Mouse (Mus musculus) fibroblast of lung, adult 2 months (primary cell): ENCODE measurements at regions not wholly inside any gene's neighbourhood (a gene's known extent, or its start where the extent isn't known, plus 50 kb on each side); places are given as distances from the start of the nearest gene placed in this dataset.

Experiments
- DNase-seq: peaks from one replicate; pipeline ENCODE4 v3.0.0-alpha.2; 2011; ENCODE audit warnings: low read depth

DNA sequence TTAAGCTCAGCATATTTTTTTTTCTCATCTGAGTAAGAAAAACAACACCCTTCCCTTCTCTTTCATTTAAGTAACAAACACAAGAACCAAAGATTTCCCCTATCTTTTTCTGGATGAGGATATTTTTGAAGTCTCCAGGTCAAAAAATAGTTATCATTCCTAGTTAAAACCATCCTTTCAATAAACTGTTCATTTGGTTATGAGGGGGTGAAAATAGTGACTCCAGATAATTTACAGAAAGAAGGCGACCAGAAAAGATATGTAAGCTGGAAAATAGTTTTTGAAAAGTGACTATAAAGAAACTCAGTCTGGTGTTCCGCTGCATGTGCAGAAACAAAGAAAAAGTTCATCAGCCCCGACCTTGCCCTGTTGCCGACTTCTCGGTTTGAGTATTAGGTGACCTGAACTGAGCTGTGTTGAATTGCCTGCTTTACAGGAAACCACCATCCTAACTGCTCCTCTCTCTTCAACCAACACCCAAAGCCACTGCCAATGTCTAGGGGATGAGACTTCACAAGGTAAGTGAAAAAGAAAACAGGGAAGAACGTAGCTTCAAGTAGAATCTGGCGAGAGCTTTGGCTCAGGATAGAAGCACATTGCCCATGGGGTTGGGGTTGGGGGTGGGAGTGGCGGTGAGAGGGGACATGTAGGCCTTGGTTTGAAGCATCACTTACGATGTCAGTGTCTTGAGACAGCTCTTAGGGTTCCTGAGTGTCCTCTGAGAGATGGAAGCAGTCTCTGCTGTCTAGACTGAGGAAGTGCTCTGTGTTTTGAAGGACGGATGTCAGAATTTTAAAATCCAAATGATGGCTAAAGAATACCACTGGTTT, 104.6 kb downstream of the Ube2e3 start:
- DNase-seq = no peak

DNA sequence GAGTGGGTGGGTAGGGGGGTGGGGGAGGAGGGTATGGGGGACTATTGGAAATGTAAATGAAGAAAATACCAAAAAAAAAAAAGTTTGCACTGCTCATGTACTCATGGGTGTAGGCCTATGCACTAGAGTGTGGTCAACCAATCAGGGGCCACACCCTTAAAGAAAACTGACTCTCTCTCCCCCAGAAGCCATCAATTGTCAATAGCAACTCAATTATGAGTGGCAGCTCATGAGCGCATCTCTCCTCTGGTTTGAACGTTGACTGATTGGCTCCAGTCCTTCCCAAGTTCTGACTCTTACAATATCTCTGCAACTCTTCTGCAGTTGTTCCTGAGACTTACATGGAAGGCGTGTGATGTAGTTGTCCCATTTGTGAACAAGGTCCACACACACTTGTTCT, 105.9 kb downstream of the Ube2e3 start:
- no peak for DNase-seq

DNA sequence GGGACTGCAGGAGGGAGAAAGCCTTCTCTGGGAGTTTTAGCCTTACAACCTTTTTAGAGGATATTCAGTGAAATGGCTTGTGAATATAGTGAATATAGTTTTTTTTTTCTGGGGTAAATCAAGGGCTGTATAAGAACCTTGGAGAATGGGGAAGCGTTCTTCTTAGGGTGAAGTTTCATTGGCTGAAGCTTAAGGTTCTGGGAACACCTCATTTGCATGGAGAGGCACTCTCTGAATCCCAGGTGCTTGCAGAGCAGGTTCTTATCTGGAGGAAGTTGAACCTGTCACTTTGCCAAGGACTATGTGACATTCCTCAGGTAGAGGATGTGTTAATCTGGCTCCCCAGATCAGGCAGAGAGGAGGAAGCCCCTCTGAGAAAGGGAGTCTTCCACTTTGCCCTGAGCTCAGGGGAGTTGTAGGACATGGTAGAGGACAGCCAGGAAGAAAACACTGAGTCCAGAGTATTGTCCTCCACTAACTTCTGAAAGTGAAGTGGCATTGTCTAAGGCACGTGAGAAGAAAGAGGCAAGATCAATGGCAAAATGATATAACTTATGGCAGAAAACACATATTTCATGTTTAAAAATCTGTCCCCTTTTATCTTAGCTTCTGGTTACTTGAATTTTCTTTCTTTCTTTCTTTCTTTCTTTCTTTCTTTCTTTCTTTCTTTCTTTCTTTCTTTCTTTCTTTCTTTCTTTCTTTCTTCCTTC, 106.9 kb downstream of the Ube2e3 start:
- DNase-seq = no peak

DNA sequence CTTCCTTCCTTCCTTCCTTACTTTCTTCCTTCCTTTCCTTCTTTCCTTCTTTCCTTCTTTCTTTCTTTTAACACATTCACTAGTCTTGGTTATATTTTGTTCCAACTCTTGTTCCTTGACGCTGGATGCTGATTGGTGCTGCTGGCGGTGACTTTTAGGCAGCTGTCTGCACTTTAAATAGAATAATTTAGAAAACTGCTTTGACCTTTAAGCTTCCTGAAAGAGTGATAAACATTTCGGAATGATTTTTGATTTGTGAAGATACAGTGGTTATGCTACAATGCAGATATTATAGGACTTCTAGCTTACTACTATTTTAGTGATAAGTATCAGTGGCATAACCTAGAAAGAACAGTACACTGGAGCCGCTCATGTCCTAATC, 107.5 kb downstream of the Ube2e3 start:
- no peak for DNase-seq

DNA sequence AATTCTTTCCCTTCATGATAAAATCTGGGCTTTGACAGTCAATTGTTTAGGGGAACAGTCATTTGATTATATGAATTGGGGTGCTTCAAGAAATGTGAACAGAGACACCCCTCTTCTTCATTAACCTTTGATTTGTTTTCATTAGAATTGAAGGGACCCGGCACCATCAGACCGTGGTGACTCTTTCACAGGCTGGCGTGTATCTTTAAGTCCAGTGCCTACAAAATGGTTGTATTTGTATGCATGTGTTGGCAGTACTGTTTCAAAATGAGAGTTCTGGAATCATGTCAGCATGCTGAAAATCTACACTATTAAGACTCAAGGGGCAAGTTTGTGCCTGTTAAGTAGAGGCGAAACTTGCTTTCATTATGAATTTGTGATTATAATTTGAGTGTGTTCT, 108.2 kb downstream of the Ube2e3 start:
- no peak for DNase-seq

DNA sequence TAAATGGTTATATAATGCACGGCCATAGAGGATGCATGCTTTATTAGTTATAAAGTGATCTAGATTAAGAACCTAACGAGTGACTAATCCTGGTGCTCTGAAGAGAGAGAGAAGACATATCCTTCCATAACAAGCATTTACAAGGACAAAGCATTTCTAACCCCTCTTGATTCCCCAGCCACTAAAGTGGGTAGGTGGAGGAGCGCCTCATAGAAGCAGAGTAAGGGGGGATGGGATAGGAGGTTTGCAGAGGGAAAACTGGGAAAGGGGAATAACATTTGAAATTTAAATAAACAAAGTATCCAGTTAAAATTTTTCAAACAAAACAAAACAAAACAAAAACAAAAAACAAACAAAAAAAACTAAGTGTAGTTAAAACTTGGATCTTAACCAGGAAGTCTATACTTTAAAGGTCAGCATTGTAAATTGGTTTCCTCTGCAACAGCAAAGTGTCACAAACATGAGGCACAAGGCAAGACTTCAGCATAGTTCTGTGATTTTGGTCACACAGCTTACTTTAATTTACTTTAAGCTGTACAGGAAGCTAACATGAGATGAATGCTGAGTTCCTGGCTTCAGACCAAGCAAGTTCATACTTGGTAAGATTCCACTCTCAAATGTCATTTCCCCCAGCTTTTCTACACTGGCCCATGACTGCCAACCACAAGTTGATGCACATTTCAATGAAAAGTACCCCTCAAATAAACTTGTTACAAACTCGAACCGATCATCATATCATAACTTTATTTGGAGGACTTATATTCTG, 109.9 kb downstream of the Ube2e3 start:
- no peak for DNase-seq

DNA sequence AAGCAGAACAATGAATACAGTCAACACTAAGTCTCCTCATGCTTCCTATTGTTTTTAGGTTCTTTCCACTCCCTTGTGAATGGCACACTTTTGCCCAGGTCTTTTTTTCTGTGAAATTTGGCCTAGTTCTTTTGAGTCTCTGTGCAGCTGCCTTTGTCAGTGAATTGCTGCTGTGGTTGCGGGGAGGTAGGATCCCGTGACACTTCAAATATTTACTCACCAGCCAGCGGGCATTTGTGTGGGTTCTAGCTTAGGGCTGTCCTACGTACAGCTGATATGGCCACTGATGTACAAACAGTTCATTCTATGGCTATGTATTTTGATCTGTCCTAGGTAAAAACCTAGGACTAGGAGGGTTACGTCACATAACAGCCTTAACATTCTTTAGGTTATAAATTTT, 112.1 kb downstream of the Ube2e3 start:
- DNase-seq = no peak

DNA sequence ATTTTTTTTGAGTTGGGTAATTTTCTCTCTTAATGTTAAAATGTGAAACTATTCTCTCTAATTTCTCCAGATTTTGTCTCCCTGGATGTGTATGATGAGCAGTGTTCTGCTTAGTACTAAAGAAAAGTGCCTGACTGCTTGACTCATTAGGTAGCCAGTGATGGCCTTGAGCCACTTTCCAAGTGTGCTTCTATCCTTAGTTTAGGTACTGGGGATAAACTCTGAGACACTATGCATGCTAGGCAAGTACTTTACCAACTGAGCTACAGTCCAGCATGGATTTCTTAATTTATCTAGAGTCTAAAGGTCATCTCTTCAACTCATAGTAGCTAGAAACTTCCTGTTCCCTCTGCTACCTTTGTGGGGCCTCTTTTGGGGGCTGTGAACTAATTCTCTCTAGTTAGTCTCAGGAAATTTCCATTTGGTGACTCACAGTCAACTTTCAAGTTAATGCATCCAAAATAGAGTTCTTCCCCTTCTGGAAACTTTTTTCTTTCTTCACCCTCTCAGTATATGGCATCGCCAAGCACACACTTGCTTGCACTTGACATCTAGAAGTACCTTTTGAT, 112.8 kb downstream of the Ube2e3 start:
- DNase-seq = no peak

DNA sequence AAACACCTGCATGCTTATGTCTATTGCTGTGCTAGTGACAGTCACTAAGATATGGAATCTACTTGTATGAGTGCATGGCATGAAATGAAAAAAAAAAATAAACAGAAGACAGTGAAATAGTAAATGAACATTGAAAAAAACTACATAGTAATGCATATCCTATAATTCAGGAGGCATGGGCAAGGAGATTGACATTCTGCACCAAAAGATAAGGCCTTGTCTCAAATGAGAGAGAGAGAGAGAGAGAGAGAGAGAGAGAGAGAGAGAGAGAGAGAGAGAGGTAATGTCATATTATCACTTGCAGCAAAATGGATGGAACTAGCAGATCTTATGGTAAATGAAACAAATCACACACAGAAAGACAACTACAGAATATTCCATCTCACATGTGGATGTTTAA, 115.4 kb downstream of the Ube2e3 start:
- DNase-seq = no peak

DNA sequence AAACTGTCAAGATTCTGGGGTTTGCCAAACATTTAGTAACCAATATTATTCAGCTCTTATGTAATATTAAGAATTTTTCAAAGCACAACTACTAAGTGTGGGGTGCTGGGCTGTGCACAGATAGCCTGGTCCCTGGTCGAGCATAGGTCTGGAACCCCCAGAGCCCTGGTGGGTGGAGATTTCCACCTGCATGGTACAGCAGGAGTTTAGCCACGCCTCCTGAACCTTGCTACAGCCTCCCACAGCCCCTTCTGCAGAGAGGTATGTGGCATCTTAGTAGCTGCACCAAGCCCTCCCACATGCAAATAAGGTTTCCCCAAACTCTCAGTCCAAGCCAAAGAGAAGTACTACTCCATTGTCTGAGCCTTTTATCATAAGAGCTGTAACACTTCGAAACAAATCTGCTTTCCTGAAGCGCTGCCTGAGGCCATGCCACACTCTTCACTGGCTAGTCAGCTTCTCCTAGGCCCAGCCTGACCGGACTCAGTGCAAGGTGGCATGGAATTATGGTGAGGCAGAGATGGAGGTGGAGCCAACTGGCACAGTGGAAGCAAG, 116.1 kb downstream of the Ube2e3 start:
- DNase-seq = no peak

DNA sequence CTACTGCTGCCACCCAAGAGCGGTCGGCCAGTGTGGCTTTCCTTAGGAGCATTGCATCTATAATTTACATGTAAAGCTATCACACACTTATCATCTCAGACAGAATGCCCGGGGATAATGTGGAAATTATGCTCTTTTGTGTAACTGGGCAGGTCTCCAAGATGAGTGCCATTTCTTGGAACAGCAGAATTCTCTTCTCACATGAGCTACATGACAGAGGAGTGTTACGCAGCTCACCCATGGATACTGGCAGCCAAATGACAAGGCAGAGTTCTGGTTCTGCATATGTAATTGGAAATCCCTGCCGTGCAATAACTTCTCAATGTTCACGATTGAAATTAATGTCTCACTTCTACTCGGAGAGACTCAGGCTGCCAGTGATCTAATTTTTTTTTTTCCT, 119.1 kb downstream of the Ube2e3 start:
- DNase-seq = no peak

DNA sequence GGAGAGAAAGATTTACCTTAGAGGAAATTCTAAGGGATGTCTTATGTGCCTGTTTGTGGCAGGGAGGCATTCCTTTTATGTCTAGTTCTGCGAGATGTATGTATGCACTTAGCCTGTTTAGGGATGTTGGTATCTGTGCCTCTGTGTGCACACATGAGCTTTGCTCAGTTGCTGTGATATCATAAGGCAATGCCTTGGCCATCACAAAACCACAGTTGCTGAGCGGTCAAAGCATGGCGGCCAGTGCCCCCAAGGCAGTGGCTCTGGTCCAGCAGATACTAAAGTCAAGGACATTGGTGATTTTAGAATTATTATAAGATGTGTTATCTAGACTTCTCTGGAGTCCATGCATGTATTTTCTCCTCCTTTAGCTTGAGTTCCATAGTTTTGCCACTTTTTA, 119.5 kb downstream of the Ube2e3 start:
- DNase-seq = no peak

DNA sequence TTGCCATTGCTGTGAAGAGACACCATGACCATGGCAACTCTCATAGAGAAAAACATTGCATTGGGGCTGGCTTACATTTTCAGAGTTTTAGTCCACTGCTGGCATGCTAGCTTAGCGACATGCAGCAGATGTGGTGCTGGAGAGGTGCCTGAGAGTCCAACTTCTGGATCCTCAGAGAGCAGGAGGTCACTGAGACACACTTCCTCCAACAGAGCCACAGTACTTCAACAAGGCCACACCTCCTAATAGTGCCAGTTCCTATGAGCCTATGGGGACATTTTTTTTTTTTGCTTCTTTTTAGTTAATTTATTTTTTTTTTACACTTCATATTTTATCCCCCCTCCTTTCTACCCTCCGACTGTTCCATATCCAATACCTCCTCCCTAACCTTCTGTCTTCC, 120.3 kb downstream of the Ube2e3 start:
- DNase-seq = no peak

DNA sequence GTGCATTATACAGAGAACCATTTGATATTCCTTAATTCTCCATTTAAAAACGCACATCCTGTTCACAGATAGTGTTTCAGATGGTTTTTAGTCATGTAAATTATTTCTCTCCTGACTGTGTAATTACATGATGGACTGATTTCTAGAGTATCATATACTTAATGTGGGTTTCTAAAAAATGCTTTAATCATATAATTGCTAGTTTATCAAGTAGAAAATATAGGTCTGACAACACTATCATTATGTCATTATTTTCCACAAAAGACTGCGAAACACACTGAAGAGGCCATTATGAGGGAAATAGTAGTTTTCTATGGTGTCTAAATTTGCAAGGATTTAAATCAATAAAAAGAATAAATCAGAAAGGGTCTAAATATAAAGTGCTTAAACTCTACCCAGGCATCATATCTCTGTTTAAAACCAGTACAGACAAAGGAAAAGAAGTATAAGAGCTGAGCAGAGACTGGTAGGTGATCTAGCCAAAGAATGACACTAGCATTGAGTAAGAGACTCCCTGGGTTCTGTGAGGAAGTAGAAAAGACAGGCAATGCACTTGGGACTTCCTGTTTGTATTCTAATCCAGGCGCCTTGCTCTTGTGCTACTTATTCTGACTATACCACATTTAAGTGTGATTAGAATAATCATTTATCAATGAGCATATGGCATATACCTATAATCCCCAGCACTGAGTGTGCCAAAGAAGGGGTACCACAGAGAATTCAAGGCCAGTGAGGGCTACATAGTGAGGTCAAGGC, 127.1 kb downstream of the Ube2e3 start:
- no peak for DNase-seq

DNA sequence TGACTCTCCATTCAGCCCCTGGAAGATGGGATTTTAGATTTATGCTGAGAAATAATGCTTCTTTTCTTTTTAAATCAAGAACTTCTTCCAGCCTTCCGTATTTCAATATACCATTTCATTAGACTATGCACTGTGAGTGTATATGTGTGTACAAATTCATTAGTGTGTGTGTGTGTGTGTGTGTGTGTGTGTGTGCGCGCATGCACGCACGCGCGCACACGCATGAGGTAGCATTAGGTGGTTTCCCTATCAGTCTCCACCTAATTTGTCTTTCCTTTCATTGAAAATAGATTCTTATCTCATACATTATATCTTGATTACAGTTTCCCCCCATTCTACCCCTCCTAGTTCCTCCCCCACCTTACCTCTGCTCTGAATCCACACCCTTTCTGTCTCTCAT, 130.7 kb downstream of the Ube2e3 start:
- no peak for DNase-seq

DNA sequence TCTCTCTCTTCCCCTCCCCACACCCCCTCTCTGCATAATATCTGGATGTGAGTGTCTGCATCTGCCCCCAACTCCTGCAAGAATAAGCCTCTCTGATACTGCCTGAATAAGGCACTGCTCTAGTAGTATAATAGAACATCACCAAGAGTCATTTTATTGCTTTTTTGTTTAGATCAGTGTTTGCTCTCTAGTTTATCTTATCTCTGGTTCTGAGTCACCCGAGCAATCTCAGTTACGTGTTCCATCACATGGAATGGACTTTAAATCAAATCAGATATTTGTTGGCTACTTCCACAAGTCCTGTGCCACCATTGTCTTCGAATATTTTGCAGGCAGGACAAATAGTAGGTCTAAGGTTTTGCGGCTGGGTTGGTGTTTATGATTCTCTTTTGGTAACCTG, 131.5 kb downstream of the Ube2e3 start:
- DNase-seq = no peak

DNA sequence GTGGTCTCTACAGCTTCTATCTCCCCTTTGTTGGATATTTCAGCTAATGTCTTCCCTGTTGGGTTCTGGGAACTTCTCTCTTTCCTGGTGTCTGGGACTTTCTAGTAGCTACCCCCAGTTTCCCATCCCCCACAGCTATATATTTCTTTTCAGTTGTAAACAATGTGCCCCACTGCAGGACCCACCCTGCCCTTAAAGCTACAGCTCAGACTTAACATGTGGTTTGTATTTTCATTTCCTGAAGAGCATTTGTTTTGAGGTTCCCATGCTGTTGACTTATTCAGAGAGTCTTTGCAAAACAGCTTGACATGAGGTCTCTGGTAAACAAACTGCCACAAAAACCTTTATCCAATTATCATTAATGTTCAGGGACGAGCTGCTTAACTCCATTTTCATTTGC, 136.9 kb downstream of the Ube2e3 start:
- DNase-seq = no peak

DNA sequence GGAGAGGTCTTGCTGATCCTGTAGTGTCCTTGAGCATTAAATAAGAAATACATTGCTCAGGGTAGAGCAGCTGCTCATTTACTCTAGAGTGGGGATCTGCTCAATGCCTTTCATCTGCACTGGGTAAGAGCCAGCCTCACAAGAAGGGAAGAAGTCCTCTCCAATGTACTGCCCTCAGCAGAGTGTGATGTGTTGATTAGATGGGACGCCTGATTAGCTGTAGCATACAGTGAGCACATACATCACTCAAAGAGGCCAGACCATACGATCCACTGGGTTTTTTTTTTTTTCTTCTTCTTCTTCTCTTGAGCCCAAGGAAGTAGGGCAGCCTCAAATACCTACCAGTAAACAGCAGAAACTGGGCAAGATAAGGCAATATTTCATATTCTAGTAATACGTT, 140.7 kb downstream of the Ube2e3 start:
- DNase-seq = no peak

DNA sequence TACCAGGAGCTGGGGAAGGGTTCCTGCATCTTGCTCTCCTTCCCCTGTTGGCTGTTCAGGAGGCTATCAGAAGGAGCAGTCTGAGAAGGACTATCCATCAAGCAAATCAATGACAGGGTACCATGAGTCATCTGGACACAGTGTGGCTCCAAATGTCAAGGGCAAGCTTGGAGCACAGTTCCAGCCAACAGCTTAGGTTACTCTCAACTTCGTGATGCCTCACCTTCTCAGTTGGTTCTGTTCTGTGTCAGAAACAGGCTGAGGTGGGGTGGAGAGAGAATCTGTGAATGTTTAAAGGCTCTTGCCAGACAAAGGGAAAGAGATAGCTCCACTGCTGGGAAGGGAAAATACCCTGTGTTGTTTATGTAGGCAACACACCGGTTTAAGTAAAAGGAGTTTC, 141.9 kb downstream of the Ube2e3 start:
- DNase-seq = no peak

DNA sequence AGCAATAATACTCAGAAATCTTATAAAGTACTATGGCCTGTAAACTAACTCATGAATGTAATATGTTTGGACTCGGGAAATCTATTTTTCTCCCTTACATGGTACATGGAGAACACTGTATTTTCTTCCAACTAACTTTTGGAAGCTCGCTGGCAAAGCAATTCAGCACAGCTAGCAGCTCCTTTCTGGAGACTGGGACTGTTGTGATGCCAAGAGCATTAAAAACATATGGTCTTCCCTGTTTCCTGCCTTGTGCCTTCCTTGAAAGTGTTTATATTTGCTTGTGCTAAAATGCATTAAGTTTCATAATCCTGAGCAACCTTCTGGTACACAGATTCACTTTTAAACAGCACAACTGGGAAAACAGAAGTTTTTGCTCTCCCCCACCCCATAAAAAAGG, 142.3 kb downstream of the Ube2e3 start:
- DNase-seq = no peak

DNA sequence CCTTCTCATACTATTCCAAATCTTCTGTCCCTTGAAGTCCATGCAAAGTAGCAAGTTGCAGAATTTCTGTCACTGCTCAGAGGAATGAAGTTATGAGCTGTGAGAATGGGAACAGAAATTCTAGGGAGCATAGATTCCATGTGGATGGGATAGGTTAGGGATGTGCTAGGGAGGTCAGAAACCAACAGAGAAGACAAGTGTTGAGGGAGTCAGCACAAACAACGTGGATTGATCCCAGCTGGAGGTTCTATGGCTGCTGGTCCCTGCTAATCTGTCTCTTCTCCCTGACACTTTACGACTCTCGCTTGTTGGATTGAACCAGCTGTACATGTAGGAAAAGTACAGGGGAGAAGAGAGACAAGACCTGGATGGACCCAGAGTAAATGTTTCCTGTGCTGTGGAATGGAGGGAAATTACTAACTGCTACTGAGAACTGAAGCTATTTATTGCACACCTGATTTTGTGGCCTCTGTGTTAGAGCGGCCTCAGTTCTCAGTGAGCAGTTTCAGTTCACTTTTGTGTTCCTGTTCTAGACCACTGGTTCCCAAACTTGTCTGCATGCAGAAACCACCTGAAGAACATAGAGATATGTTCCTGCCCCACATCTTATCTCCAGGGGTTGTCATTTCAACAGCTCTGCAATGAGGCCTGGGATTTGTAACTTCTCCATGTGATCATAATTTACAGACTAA, 151.0 kb downstream of the Ube2e3 start:
- no peak for DNase-seq
